Mouse (Mus musculus) midbrain, postnatal 0 days (tissue): Measurements from ENCODE around the gene Irf2bpl. TPM values are rescaled to one million over a fixed set of nuclear protein-coding genes. Genes with fewer than 3 reads are reported as not detected.

Experiments used
- ATAC-seq: fragments of 200-750 bp; cut with Nextera tagmentation; 2 replicates; pipeline ENCODE4 v1.8.0; 2017; ENCODE audit warnings: moderate number of reproducible peaks, mild to moderate bottlenecking, moderate TSS enrichment, moderate library complexity; ENCODE audit not compliant: low FRiP score
- DNase-seq: peaks from one replicate; pipeline ENCODE4 v3.0.0-alpha.2; 2015; ENCODE audit warnings: low spot score
- H3K27ac ChIP-seq: fragments of 300-500 bp; sonication (generic); 2 replicates; pipeline ENCODE4 v1.5.1; 2014; ENCODE audit warnings: low read depth, mild to moderate bottlenecking, low read length, mixed read lengths
- H3K27me3 ChIP-seq: fragments of 300-500 bp; sonication (generic); 2 replicates; pipeline ENCODE4 v1.6.1; 2014; ENCODE audit warnings: low read length, control low read depth, mixed read lengths; ENCODE audit not compliant: insufficient read depth
- H3K36me3 ChIP-seq: fragments of 300-500 bp; sonication (generic); 2 replicates; pipeline ENCODE4 v1.6.1; 2014; ENCODE audit warnings: low read length, control low read depth, mixed read lengths; ENCODE audit not compliant: insufficient read depth
- H3K4me1 ChIP-seq: fragments of 300-500 bp; sonication (generic); 2 replicates; pipeline ENCODE4 v1.6.1; 2014; ENCODE audit warnings: mild to moderate bottlenecking, control low read depth, antibody characterized with exemption, low read length, mixed read lengths; ENCODE audit not compliant: insufficient read depth
- H3K4me2 ChIP-seq: fragments of 300-500 bp; sonication (generic); 2 replicates; pipeline ENCODE4 v1.6.1; 2014; ENCODE audit warnings: low read depth, mild to moderate bottlenecking, low read length, mixed read lengths; ENCODE audit not compliant: poor library complexity, severe bottlenecking
- H3K4me3 ChIP-seq: fragments of 300-500 bp; sonication (generic); 2 replicates; pipeline ENCODE4 v1.5.1; 2014; ENCODE audit warnings: low read depth, mild to moderate bottlenecking, low read length, moderate library complexity
- H3K9ac ChIP-seq: fragments of 300-500 bp; sonication (generic); replicated peaks from 2 replicates; pipeline ENCODE4 v1.6.1; 2014; ENCODE audit warnings: mild to moderate bottlenecking, low read length, moderate library complexity, mixed read lengths; ENCODE audit not compliant: poor library complexity, severe bottlenecking
- H3K9me3 ChIP-seq: fragments of 300-500 bp; sonication (generic); 2 replicates; pipeline ENCODE4 v1.6.1; 2016; ENCODE audit warnings: low read length, control low read depth
- CTCF ChIP-seq: IDR thresholded peaks from 2 replicates; pipeline ENCODE4 v1.5.1; 2016; ENCODE audit warnings: antibody characterized with exemption, mild to moderate bottlenecking
- WGBS: fragments of 180-500 bp; shearing (Covaris S2); extraction: QIAGEN DNeasy Blood & Tissue Kit; methylation state at CpG from one replicate; pipeline ENCODE4 v1.1.7; 2014; 5-methylcytosine and 5-hydroxymethylcytosine counted together
- polyA plus RNA-seq: library from polyadenylated mRNA; unstranded; fragments of >200 nt; fragmentation: Nextera tagmentation; extraction: Ambion mirVana; gene quantifications from 2 replicates; pipeline ENCODE4 v1.2.1, GENCODE M21; 2015
- total RNA-seq: library from RNA; depleted of rRNA; stranded (reverse); fragments of >200 nt; gene quantifications from 2 replicates; pipeline ENCODE4 v1.2.3, GENCODE M21; 2014

Irf2bpl gene
- total and polyA plus RNA-seq, 2 experiments from 2014 or later, result 86.2 to 191 TPM

GRCm38 (mm10) chr12:86864316-86865020 lies 20.1 kb downstream of the Irf2bpl start:
- H3K27ac ChIP-seq, result no peak overlapping the region
- H3K4me3 ChIP-seq, result no peak overlapping the region
- WGBS, result 94% methylated on average over 5 of the region's 5 CpGs
- H3K4me2 ChIP-seq, result no peak overlapping the region
- H3K4me1 ChIP-seq, result peaks cover 11% of the 10 kb centered on the region; the same call in 1 of the 2 replicates
- no peak for ATAC-seq
- TF ChIP-seq CTCF, result no peak
- no peak overlapping the region for H3K9ac ChIP-seq
- DNase-seq, result no peak
- H3K9me3 ChIP-seq, result no peaks in the 10 kb centered on the region
- no peaks in the 10 kb centered on the region for H3K27me3 ChIP-seq
- no peaks in the 10 kb centered on the region for H3K36me3 ChIP-seq

- H3K9ac ChIP-seq, result 0 out of 2 replicates have a peak overlapping the region, but pooled peaks have one; percentile 30
- no peaks in the 10 kb centered on the region for H3K9me3 ChIP-seq
- H3K27me3 ChIP-seq, result no peaks in the 10 kb centered on the region
- H3K4me3 ChIP-seq, result no peak overlapping the region
- no peak for TF ChIP-seq CTCF
- peaks cover 19% of the 10 kb centered on the region; the same call in 1 of the 2 replicates for H3K4me1 ChIP-seq
- WGBS, result 29% methylated on average over 10 of the region's 10 CpGs
- peak overlapping the region; percentile 69 for H3K27ac ChIP-seq
- ATAC-seq (peak; percentile 21; the same call in 1 of the 2 replicates), DNase-seq (peak; percentile 37)
- H3K4me2 ChIP-seq, result no peak overlapping the region
- no peaks in the 10 kb centered on the region for H3K36me3 ChIP-seq
Measured at GRCm38 (mm10) chr12:86859924-86860790, 24.4 kb downstream of the Irf2bpl start.

GRCm38 (mm10) chr12:86858983-86859872 lies 25.4 kb downstream of the Irf2bpl start:
- H3K9me3 ChIP-seq, result no peaks in the 10 kb centered on the region
- ATAC-seq, result no peak
- H3K4me2 ChIP-seq, result no peak overlapping the region
- WGBS, result 75% methylated on average over 6 of the region's 6 CpGs
- TF ChIP-seq CTCF, result no peak
- H3K27ac ChIP-seq, result peak overlapping the region; percentile 69
- no peaks in the 10 kb centered on the region for H3K36me3 ChIP-seq
- H3K9ac ChIP-seq, result no peak overlapping the region
- DNase-seq, result no peak
- H3K27me3 ChIP-seq, result no peaks in the 10 kb centered on the region
- H3K4me1 ChIP-seq, result peaks cover 19% of the 10 kb centered on the region; the same call in 1 of the 2 replicates
- no peak overlapping the region for H3K4me3 ChIP-seq

- no peak for DNase-seq
- Histone ChIP-seq H3K4me3 (no peak overlapping the region), H3K9me3 (no peaks in the 10 kb centered on the region), H3K4me2 (no peak overlapping the region), H3K27ac (no peak overlapping the region), H3K36me3 (no peaks in the 10 kb centered on the region), H3K4me1 (peaks cover 19% of the 10 kb centered on the region; the same call in 1 of the 2 replicates), H3K27me3 (no peaks in the 10 kb centered on the region), H3K9ac (no peak overlapping the region)
- WGBS, result 98% methylated on average over 4 of the region's 4 CpGs
- ATAC-seq, result no peak
- no peak for TF ChIP-seq CTCF
Measured at GRCm38 (mm10) chr12:86858498-86858897, 26.1 kb downstream of the Irf2bpl start.

GRCm38 (mm10) chr12:86857290-86857689 lies 27.3 kb downstream of the Irf2bpl start:
- Histone ChIP-seq H3K4me1 (peaks cover 19% of the 10 kb centered on the region; the same call in 1 of the 2 replicates), H3K4me3 (no peak overlapping the region), H3K4me2 (no peak overlapping the region), H3K27me3 (no peaks in the 10 kb centered on the region), H3K27ac (no peak overlapping the region), H3K36me3 (no peaks in the 10 kb centered on the region), H3K9ac (no peak overlapping the region), H3K9me3 (no peaks in the 10 kb centered on the region)
- no peak for ATAC-seq
- DNase-seq, result no peak
- 80% methylated on average over 8 of the region's 8 CpGs for WGBS
- no peak for TF ChIP-seq CTCF
